16 mouse cellular contexts compared by ENCODE assay signal in the genomic region with DNA sequence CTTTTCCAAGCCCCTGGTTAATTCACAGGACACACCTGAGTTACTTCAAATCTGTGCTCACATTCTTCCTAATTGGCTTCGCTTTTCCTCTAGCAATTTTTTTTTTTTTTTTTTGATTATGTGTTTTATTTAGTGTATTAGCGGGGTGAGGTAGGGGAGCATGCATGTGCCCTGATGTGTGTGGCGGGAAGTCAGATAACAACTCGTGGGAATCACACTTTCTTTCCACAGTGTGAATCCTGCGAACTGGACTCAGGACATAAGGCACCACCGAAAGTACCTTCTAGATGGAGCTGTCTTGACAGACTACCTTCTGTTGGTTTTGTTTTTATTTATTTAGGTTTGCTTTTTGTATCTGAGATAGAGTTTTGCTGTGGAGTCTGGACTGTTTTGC. TPM values are rescaled to one million over a fixed set of nuclear protein-coding genes. Genes with fewer than 3 reads are reported as not detected.
A peak's percentile ranks its signal among the peaks of the same experiment; 100 is the strongest.
DNase-seq lines count a peak whose midpoint lies in the region; ATAC-seq and TF ChIP-seq lines count a peak whose summit lies in the region.
"Had no signal": no experiment of that assay in that cellular context is flagged by ENCODE, and none has a peak within 500 bp of the region (broad histone marks: within the 10 kb centered on the region; RNA-seq: fewer than 3 reads in every experiment).

No protein-coding gene starts in this region.

- H3K27me3 ChIP-seq in kidney, embryonic 14.5 days (ENCODE audit: control insufficient read depth, insufficient read depth, low read length), result no peaks in the 10 kb centered on the region
- no peaks in the 10 kb centered on the region for H3K27me3 ChIP-seq in forebrain, embryonic 15.5 days
- no peaks in the 10 kb centered on the region for H3K27me3 ChIP-seq in hindbrain, postnatal 0 days (ENCODE audit: insufficient read depth, low read length)
- no peaks in the 10 kb centered on the region; the same call in 1 of the 2 replicates for H3K27me3 ChIP-seq in neural tube, embryonic 13.5 days

- H3K4me2 ChIP-seq in kidney, embryonic 14.5 days (replicated peaks; ENCODE audit: low read depth, low read length), result no peak overlapping the region
- peak overlapping the region; percentile 31 for H3K4me2 ChIP-seq in forebrain, embryonic 15.5 days (replicated peaks)
- H3K4me2 ChIP-seq in hindbrain, postnatal 0 days (ENCODE audit: low read depth, low read length), result peak overlapping the region; percentile 34
- H3K4me2 ChIP-seq in neural tube, embryonic 13.5 days, result peak overlapping the region; percentile 36
- H3K4me2 ChIP-seq: limb, embryonic 15.5 days had no signal

- H3K27ac ChIP-seq in kidney, embryonic 14.5 days (ENCODE audit: low read depth, low read length), result no peak overlapping the region
- H3K27ac ChIP-seq in forebrain, embryonic 15.5 days (replicated peaks), result no peak overlapping the region; the same call in 1 of the 2 replicates
- H3K27ac ChIP-seq in hindbrain, postnatal 0 days, result no peak overlapping the region
- 0 out of 2 replicates have a peak overlapping the region, but pooled peaks have one; percentile 28 for H3K27ac ChIP-seq in neural tube, embryonic 13.5 days (replicated peaks)
- H3K27ac ChIP-seq: kidney, postnatal 0 days; limb, embryonic 15.5 days had no signal

- no peaks in the 10 kb centered on the region for H3K4me1 ChIP-seq in kidney, embryonic 14.5 days (ENCODE audit: control insufficient read depth, insufficient read depth, low read length)
- H3K4me1 ChIP-seq in forebrain, embryonic 15.5 days, result 0 out of 2 replicates have a peak, but pooled peaks cover 3% of the 10 kb centered on the region
- no peaks in the 10 kb centered on the region for H3K4me1 ChIP-seq in hindbrain, postnatal 0 days (ENCODE audit: insufficient read depth, low read length)
- H3K4me1 ChIP-seq in neural tube, embryonic 13.5 days (replicated peaks), result no peaks in the 10 kb centered on the region
- H3K4me1 ChIP-seq: limb, embryonic 15.5 days had no signal

- DNase-seq in kidney, adult 9 months, result no peak
- DNase-seq in hindbrain, postnatal 0 days (ENCODE audit: low spot score), result no peak
- DNase-seq in cerebellum, postnatal 10 days, result no peak
- no peak for DNase-seq in cerebellum, adult 11 months

- WGBS in kidney, embryonic 14.5 days, result 76% methylated on average over 6 of the region's 6 CpGs
- 66% methylated on average over 6 of the region's 6 CpGs for WGBS in forebrain, embryonic 15.5 days
- 67% methylated on average over 6 of the region's 6 CpGs for WGBS in hindbrain, postnatal 0 days
- WGBS in neural tube, embryonic 13.5 days, result 78% methylated on average over 6 of the region's 6 CpGs

- no peak overlapping the region for H3K9ac ChIP-seq in kidney, embryonic 14.5 days (ENCODE audit: low read depth, low read length)
- peak overlapping the region; percentile 16; the same call in 1 of the 2 replicates for H3K9ac ChIP-seq in forebrain, embryonic 15.5 days (replicated peaks)
- H3K9ac ChIP-seq in hindbrain, postnatal 0 days (replicated peaks; ENCODE audit: low read length), result no peak overlapping the region
- peak overlapping the region; percentile 49; the same call in 1 of the 2 replicates for H3K9ac ChIP-seq in neural tube, embryonic 13.5 days
- H3K9ac ChIP-seq: limb, embryonic 15.5 days had no signal

- H3K9me3 ChIP-seq in kidney, embryonic 14.5 days (ENCODE audit: control insufficient read depth, low read length), result no peaks in the 10 kb centered on the region
- no peaks in the 10 kb centered on the region for H3K9me3 ChIP-seq in forebrain, embryonic 15.5 days
- H3K9me3 ChIP-seq in hindbrain, postnatal 0 days (ENCODE audit: low read length), result no peaks in the 10 kb centered on the region
- no peaks in the 10 kb centered on the region for H3K9me3 ChIP-seq in neural tube, embryonic 13.5 days
- H3K9me3 ChIP-seq: limb, embryonic 15.5 days had no signal

- no peak for TF ChIP-seq CTCF in hindbrain, postnatal 0 days (IDR thresholded peaks at IDR 0.05; ENCODE audit: low read depth)

- no peaks in the 10 kb centered on the region for H3K36me3 ChIP-seq in kidney, embryonic 14.5 days (ENCODE audit: control insufficient read depth, insufficient read depth, low read length)
- no peaks in the 10 kb centered on the region for H3K36me3 ChIP-seq in forebrain, embryonic 15.5 days
- H3K36me3 ChIP-seq in hindbrain, postnatal 0 days (ENCODE audit: insufficient read depth, low read length), result no peaks in the 10 kb centered on the region
- H3K36me3 ChIP-seq in neural tube, embryonic 13.5 days, result no peaks in the 10 kb centered on the region
- H3K36me3 ChIP-seq: limb, embryonic 15.5 days had no signal

- ATAC-seq in kidney, embryonic 14.5 days (ENCODE audit: low FRiP score, low TSS enrichment), result peak; percentile 32; the same call in 1 of the 2 replicates
- ATAC-seq in forebrain, embryonic 15.5 days (replicated peaks), result peak; percentile 60
- ATAC-seq in hindbrain, postnatal 0 days, result no peak
- ATAC-seq in neural tube, embryonic 13.5 days (ENCODE audit: low read depth), result peak; percentile 67

- H3K4me3 ChIP-seq in kidney, embryonic 14.5 days (ENCODE audit: low read length), result no peak overlapping the region
- H3K4me3 ChIP-seq in forebrain, embryonic 15.5 days, result peak overlapping the region; percentile 20; the same call in 1 of the 2 replicates
- no peak overlapping the region for H3K4me3 ChIP-seq in hindbrain, postnatal 0 days (ENCODE audit: low read length)
- H3K4me3 ChIP-seq in neural tube, embryonic 13.5 days, result no peak overlapping the region
- H3K4me3 ChIP-seq: limb, embryonic 15.5 days had no signal

RNA-seq across cellular contexts. Expression of a gene that starts 9.8 kb away (rescaled TPM):
- 5.3 and 5.5 TPM in 2 replicates for polyA plus RNA-seq in kidney, embryonic 14.5 days (2014; fragmentation: Nextera tagmentation; extraction: Ambion mirVana)
- polyA plus RNA-seq in forebrain, embryonic 15.5 days (2015; fragmentation: Nextera tagmentation; extraction: Ambion mirVana), result 158 and 164 TPM in 2 replicates
- 81.1 and 83.7 TPM in 2 replicates for total RNA-seq in hindbrain, postnatal 0 days (2014; rRNA removed)
- polyA plus RNA-seq in hindbrain, postnatal 0 days (2015; fragmentation: Nextera tagmentation; extraction: Ambion mirVana), result 103 and 106 TPM in 2 replicates
- polyA plus RNA-seq in neural tube, embryonic 13.5 days (2015; fragmentation: Nextera tagmentation; extraction: Ambion mirVana), result 53.6 and 60.5 TPM in 2 replicates
- total RNA-seq: hematopoietic stem cell, adult 5-6 weeks; megakaryocyte, adult 5-6 weeks had no signal

RNA-seq across cellular contexts. Expression of a gene that starts 24.9 kb away (rescaled TPM):
- polyA plus RNA-seq in kidney, embryonic 14.5 days (2014; fragmentation: Nextera tagmentation; extraction: Ambion mirVana), result 1.3 and 2.4 TPM in 2 replicates
- 1.6 and 1.7 TPM in 2 replicates for polyA plus RNA-seq in forebrain, embryonic 15.5 days (2015; fragmentation: Nextera tagmentation; extraction: Ambion mirVana)
- 2.1 and 3.8 TPM in 2 replicates for total RNA-seq in hindbrain, postnatal 0 days (2014; rRNA removed)
- polyA plus RNA-seq in hindbrain, postnatal 0 days (2015; fragmentation: Nextera tagmentation; extraction: Ambion mirVana), result 2.0 and 2.6 TPM in 2 replicates
- polyA plus RNA-seq in neural tube, embryonic 13.5 days (2015; fragmentation: Nextera tagmentation; extraction: Ambion mirVana), result 1.1 and 1.2 TPM in 2 replicates

RNA-seq across cellular contexts. Expression of a gene that starts 33.1 kb away (rescaled TPM):
- polyA plus RNA-seq in kidney, embryonic 14.5 days (2014; fragmentation: Nextera tagmentation; extraction: Ambion mirVana), result 4.9 and 8.1 TPM in 2 replicates
- 1.8 and 1.9 TPM in 2 replicates for polyA plus RNA-seq in forebrain, embryonic 15.5 days (2015; fragmentation: Nextera tagmentation; extraction: Ambion mirVana)
- total RNA-seq in hindbrain, postnatal 0 days (2014; rRNA removed), result 1.9 TPM in 1 of 2 replicates, not detected in the other
- polyA plus RNA-seq in hindbrain, postnatal 0 days (2015; fragmentation: Nextera tagmentation; extraction: Ambion mirVana), result 2.1 and 3.9 TPM in 2 replicates
- polyA plus RNA-seq in neural tube, embryonic 13.5 days (2015; fragmentation: Nextera tagmentation; extraction: Ambion mirVana), result 1.8 and 3.6 TPM in 2 replicates
- total RNA-seq: left cerebral cortex, postnatal 10 days had no signal

RNA-seq across cellular contexts. Expression of a gene that starts 41.0 kb away (rescaled TPM):
- 13.4 and 20.6 TPM in 2 replicates for polyA plus RNA-seq in kidney, embryonic 14.5 days (2014; fragmentation: Nextera tagmentation; extraction: Ambion mirVana)
- 2.5 and 2.6 TPM in 2 replicates for polyA plus RNA-seq in forebrain, embryonic 15.5 days (2015; fragmentation: Nextera tagmentation; extraction: Ambion mirVana)
- total RNA-seq in hindbrain, postnatal 0 days (2014; rRNA removed), result 0.93 and 3.5 TPM in 2 replicates
- polyA plus RNA-seq in hindbrain, postnatal 0 days (2015; fragmentation: Nextera tagmentation; extraction: Ambion mirVana), result 2.9 and 3.6 TPM in 2 replicates
- 12.7 and 42.9 TPM in 2 replicates for polyA plus RNA-seq in neural tube, embryonic 13.5 days (2015; fragmentation: Nextera tagmentation; extraction: Ambion mirVana)
- polyA plus RNA-seq: adrenal gland, adult 2 months had no signal

RNA-seq across cellular contexts. Expression of a gene that starts 46.7 kb away (rescaled TPM):
- 0.09 TPM in 1 of 2 replicates, not detected in the other for polyA plus RNA-seq in kidney, embryonic 14.5 days (2014; fragmentation: Nextera tagmentation; extraction: Ambion mirVana)
- 0.24 and 0.52 TPM in 2 replicates for polyA plus RNA-seq in forebrain, embryonic 15.5 days (2015; fragmentation: Nextera tagmentation; extraction: Ambion mirVana)
- total RNA-seq in hindbrain, postnatal 0 days (2014; rRNA removed), result 0.54 and 0.99 TPM in 2 replicates
- 0.52 and 0.74 TPM in 2 replicates for polyA plus RNA-seq in hindbrain, postnatal 0 days (2015; fragmentation: Nextera tagmentation; extraction: Ambion mirVana)
- polyA plus RNA-seq in neural tube, embryonic 13.5 days (2015; fragmentation: Nextera tagmentation; extraction: Ambion mirVana), result 0.26 and 0.31 TPM in 2 replicates
- total RNA-seq: adrenal gland, adult 2 months; gastrocnemius, postnatal 4 days; hematopoietic stem cell, adult 5-6 weeks; megakaryocyte, adult 5-6 weeks had no signal
- polyA plus RNA-seq: adrenal gland, adult 2 months; C2C12; heart, embryonic 14.5 days; limb, embryonic 15.5 days had no signal

Comparison
In these comparisons a context has a peak if more than half of its experiments do, and no peak if none do; other contexts are left out.
1. H3K9ac ChIP-seq: peak in forebrain, embryonic 15.5 days (single experiment) and neural tube, embryonic 13.5 days (single experiment); none in kidney, embryonic 14.5 days (single experiment) and hindbrain, postnatal 0 days (single experiment).